Mouse (Mus musculus) erythroblast, embryonic 14.5 days (primary cell): ENCODE measurements around the gene Gm10563. TPM values are rescaled to one million over a fixed set of nuclear protein-coding genes. Genes with fewer than 3 reads are reported as not detected.
A peak's percentile ranks its signal among the peaks of the same experiment; 100 is the strongest.

Experiments
- H3K27me3 ChIP-seq: 2 replicates; pipeline ENCODE4 v1.6.1; 2012; ENCODE audit warnings: inconsistent platforms; ENCODE audit not compliant: control insufficient read depth
- H3K36me3 ChIP-seq: 2 replicates; pipeline ENCODE4 v1.6.1; 2012; ENCODE audit warnings: mild to moderate bottlenecking, inconsistent platforms; ENCODE audit not compliant: control insufficient read depth
- H3K4me1 ChIP-seq: 2 replicates; pipeline ENCODE4 v1.6.1; 2012; ENCODE audit warnings: inconsistent platforms; ENCODE audit not compliant: control insufficient read depth
- H3K4me3 ChIP-seq: replicated peaks from 2 replicates; pipeline ENCODE3; 2012; ENCODE audit warnings: moderate library complexity, mild to moderate bottlenecking, inconsistent platforms
- H3K9me3 ChIP-seq: 2 replicates; pipeline ENCODE4 v1.6.1; 2012; ENCODE audit warnings: low read length, inconsistent platforms, mixed read lengths; ENCODE audit not compliant: control insufficient read depth
- GATA1 ChIP-seq: IDR thresholded peaks from 2 replicates; pipeline ENCODE4 v1.6.1; 2012; ENCODE audit warnings: low read length, inconsistent platforms, mixed read lengths
- TAL1 ChIP-seq: IDR thresholded peaks from 3 replicates; pipeline ENCODE4 v1.6.1; 2012; ENCODE audit warnings: low read length, inconsistent platforms, mixed read lengths
- polyA plus RNA-seq: library from polyadenylated mRNA; stranded (reverse); fragments of >175 nt; gene quantifications from 2 replicates; pipeline ENCODE4 v1.2.3, GENCODE M21; 2012

Gm10563 gene
- polyA plus RNA-seq, 1 experiment, result not detected

GRCm38 (mm10) chr4:155669598-155670075 lies 24.4 kb upstream of the Gm10563 start:
- H3K4me1 ChIP-seq, result peaks cover 18% of the 10 kb centered on the region
- H3K9me3 ChIP-seq, result no peaks in the 10 kb centered on the region
- no peak for TF ChIP-seq TAL1
- TF ChIP-seq GATA1, result no peak
- no peaks in the 10 kb centered on the region for H3K36me3 ChIP-seq
- H3K27me3 ChIP-seq, result no peaks in the 10 kb centered on the region; the same call in 1 of the 2 replicates
- peak overlapping the region; percentile 78 for H3K4me3 ChIP-seq

DNA sequence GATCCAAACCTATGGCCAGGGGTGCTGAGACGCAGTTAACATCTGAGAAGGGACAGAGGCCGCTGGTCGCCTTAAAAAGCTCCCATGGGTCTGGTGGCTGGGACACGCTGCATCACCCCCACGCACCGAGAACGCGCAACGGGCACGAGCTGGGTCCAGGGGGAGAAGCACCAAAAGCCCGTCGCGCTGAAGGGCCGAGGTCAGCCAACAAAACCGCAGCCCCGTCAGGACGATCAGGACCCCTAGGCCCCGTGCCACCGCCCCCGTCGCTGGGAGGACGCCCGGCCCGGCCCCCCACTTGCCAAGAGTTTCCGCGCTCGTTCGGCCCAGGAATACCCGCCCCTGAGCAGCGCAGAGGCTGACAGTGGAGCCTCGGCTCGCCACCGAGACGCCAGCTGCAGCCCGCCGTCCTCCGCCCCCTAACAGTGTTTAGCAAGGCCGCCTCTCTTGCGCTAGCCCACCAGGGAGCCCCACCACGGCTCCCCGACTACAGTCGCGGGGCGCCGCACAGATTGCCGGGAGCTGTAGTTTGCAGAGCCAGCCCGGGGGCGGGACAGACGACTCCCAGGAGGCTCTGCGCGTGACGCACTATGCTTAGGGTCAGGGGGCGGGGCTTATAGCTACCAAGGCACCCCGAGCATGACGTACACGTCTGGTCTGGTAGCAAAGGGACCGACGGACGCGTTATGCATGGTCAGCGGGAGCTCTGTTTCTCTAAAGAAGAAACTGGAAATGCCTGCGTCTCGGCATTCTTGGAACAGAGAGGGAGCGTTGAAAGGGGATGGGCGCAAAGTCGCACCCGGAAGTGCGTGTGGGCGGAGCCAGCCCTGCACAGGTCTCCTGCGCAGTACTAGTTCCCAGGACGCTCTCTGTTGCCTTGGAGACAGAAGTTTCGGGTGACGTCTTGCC lies 23.7 kb upstream of the Gm10563 start, which contains the start of gene Mib2:
Gene Mib2 (minus strand): TSS at position 510 of the 909 bp plus-strand sequence.
- Histone ChIP-seq H3K36me3 (no peaks in the 10 kb centered on the region), H3K4me1 (peaks cover 18% of the 10 kb centered on the region), H3K4me3 (peak within 1 kb of the TSS; percentile 78), H3K27me3 (no peaks in the 10 kb centered on the region; the same call in 1 of the 2 replicates), H3K9me3 (no peaks in the 10 kb centered on the region)
- TF ChIP-seq GATA1 (no peak), TAL1 (no peak)

- TF ChIP-seq TAL1 (no peak), GATA1 (no peak)
- H3K9me3 ChIP-seq, result no peaks in the 10 kb centered on the region
- H3K36me3 ChIP-seq, result no peaks in the 10 kb centered on the region
- H3K4me1 ChIP-seq, result peaks cover 22% of the 10 kb centered on the region
- H3K27me3 ChIP-seq, result no peaks in the 10 kb centered on the region
- no peak overlapping the region for H3K4me3 ChIP-seq
These were observed 21.7 kb upstream of the Gm10563 start for GRCm38 (mm10) chr4:155666903-155667302.

DNA sequence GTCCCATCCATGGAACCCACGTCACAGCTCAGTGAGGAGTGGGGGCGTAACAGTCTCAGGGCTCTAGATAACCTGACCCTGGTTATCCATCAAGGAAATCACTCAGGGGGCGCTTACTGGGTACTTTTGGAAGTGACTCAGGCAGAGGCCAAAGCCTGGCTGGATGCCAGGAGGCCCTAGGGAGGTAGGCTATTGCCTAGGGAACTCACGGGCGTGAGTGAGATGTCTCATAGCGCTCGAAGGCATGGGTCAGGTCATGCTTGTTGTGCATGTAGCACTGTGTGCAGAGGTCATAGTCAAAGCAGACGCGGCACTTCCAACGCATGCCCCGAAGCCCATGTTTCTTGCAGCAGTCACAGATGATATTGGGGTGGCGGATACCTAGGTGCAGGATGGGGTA lies 15.4 kb upstream of the Gm10563 start:
- H3K9me3 ChIP-seq, result no peaks in the 10 kb centered on the region
- H3K36me3 ChIP-seq, result peaks cover 3% of the 10 kb centered on the region; the same call in 1 of the 2 replicates
- H3K27me3 ChIP-seq, result peaks cover 10% of the 10 kb centered on the region
- no peak overlapping the region for H3K4me3 ChIP-seq
- no peak for TF ChIP-seq TAL1
- no peak for TF ChIP-seq GATA1
- H3K4me1 ChIP-seq, result peaks cover 4% of the 10 kb centered on the region

- Histone ChIP-seq H3K9me3 (peaks cover 1% of the 10 kb centered on the region), H3K4me3 (no peak overlapping the region), H3K36me3 (peaks cover 3% of the 10 kb centered on the region; the same call in 1 of the 2 replicates), H3K27me3 (peaks cover 27% of the 10 kb centered on the region), H3K4me1 (peaks cover 17% of the 10 kb centered on the region)
- TF ChIP-seq TAL1 (no peak), GATA1 (no peak)
These were observed 13.8 kb upstream of the Gm10563 start for GRCm38 (mm10) chr4:155658961-155659360.

GRCm38 (mm10) chr4:155656214-155656751 lies 11.1 kb upstream of the Gm10563 start:
- no peak for TF ChIP-seq GATA1
- no peak for TF ChIP-seq TAL1
- Histone ChIP-seq H3K27me3 (peaks cover 54% of the 10 kb centered on the region), H3K4me1 (peaks cover 19% of the 10 kb centered on the region), H3K36me3 (peaks cover 10% of the 10 kb centered on the region), H3K9me3 (peaks cover 11% of the 10 kb centered on the region), H3K4me3 (no peak overlapping the region)

GRCm38 (mm10) chr4:155654456-155655298 lies 9.5 kb upstream of the Gm10563 start:
- peaks cover 57% of the 10 kb centered on the region for H3K27me3 ChIP-seq
- H3K4me3 ChIP-seq, result peak overlapping the region; percentile 38
- H3K36me3 ChIP-seq, result peaks cover 23% of the 10 kb centered on the region
- peaks cover 19% of the 10 kb centered on the region for H3K4me1 ChIP-seq
- TF ChIP-seq TAL1 (no peak), GATA1 (no peak)
- peaks cover 11% of the 10 kb centered on the region for H3K9me3 ChIP-seq

DNA sequence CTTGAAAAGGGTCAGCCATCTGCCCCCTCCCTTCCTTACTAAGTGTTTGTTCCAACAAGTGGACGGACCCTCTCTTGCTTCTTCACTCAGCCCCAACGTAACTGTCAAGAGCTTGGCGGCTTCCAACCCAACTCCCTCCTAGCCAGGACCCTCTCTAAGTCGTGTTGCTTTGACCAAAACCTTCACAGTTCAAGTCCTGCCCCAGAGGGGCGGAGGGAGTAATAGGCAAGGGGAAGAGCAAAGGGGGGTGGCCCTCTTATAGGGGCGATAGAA lies 8.9 kb upstream of the Gm10563 start:
- H3K27me3 ChIP-seq, result peaks cover 57% of the 10 kb centered on the region
- H3K4me3 ChIP-seq, result no peak overlapping the region
- H3K9me3 ChIP-seq, result peaks cover 11% of the 10 kb centered on the region
- TF ChIP-seq TAL1 (no peak), GATA1 (no peak)
- H3K36me3 ChIP-seq, result peaks cover 28% of the 10 kb centered on the region
- peaks cover 19% of the 10 kb centered on the region for H3K4me1 ChIP-seq
